Mouse (Mus musculus): ENCODE measurements at regions not wholly inside any gene's neighbourhood (a gene's known extent, or its start where the extent isn't known, plus 50 kb on each side); places are given as distances from the start of the nearest gene placed in this dataset.
"Not testable (repeated sequence)": the region's sequence is repeated elsewhere in the genome, so short reads cannot be mapped to it uniquely, and the experiment has no call there.

GRCm38 (mm10) chr12:3188734-3189275, 121.0 kb downstream of the Rab10 start:
- in situ Hi-C loops (cut with MboI, MseI) = not testable (repeated sequence)

- in situ Hi-C loops (cut with MboI, MseI) = no loop called here
Observed at GRCm38 (mm10) chr12:3188137-3188536, 121.6 kb downstream of the Rab10 start.

GRCm38 (mm10) chr12:3173325-3173724, 136.4 kb downstream of the Rab10 start:
- in situ Hi-C loops (cut with MboI, MseI) = no loop called here

GRCm38 (mm10) chr12:3169705-3170287, 140.0 kb downstream of the Rab10 start:
- in situ Hi-C loops (cut with MboI, MseI) = not testable (repeated sequence)

GRCm38 (mm10) chr12:3161666-3162065, 148.1 kb downstream of the Rab10 start:
- in situ Hi-C loops (cut with MboI, MseI) = not testable (repeated sequence)

GRCm38 (mm10) chr12:3158771-3159170, 151.0 kb downstream of the Rab10 start:
- in situ Hi-C loops (cut with MboI, MseI) = not testable (repeated sequence)

GRCm38 (mm10) chr12:3153705-3154104, 156.1 kb downstream of the Rab10 start:
- in situ Hi-C loops (cut with MboI, MseI) = not testable (repeated sequence)

- in situ Hi-C loops (cut with MboI, MseI) = not testable (repeated sequence)
Observed at GRCm38 (mm10) chr12:3132553-3132952, 177.2 kb downstream of the Rab10 start.

GRCm38 (mm10) chr12:3131149-3131751, 178.5 kb downstream of the Rab10 start:
- in situ Hi-C loops (cut with MboI, MseI) = not testable (repeated sequence)

- in situ Hi-C loops (cut with MboI, MseI) = not testable (repeated sequence)
Observed at GRCm38 (mm10) chr12:3127336-3127735, 182.4 kb downstream of the Rab10 start.

- in situ Hi-C loops (cut with MboI, MseI) = loop anchor here in 1 of 2 experiments (5.0 kb wide), 1 partner anchor 42 kb away; no protein-coding TSS in a partner anchor
Observed at GRCm38 (mm10) chr12:3124036-3124435, 185.7 kb downstream of the Rab10 start.

- in situ Hi-C loops (cut with MboI, MseI) = not testable (repeated sequence)
Observed at GRCm38 (mm10) chr12:3110589-3110988, 199.2 kb downstream of the Rab10 start.

GRCm38 (mm10) chr12:3109671-3110070, 200.1 kb downstream of the Rab10 start:
- in situ Hi-C loops (cut with MboI, MseI) = loop anchor here in 1 of 2 experiments (10.0 kb wide), 1 partner anchor 275 kb away; no protein-coding TSS in a partner anchor

- in situ Hi-C loops (cut with MboI, MseI) = loop anchor here (5.0 to 10.0 kb wide), 2 partner anchors 283 to 290 kb away; no protein-coding TSS in a partner anchor
Observed at GRCm38 (mm10) chr12:3101963-3102362, 207.8 kb downstream of the Rab10 start.

- in situ Hi-C loops (cut with MboI, MseI) = not testable (repeated sequence)
Observed at GRCm38 (mm10) chr12:3098175-3098574, 211.6 kb downstream of the Rab10 start.

GRCm38 (mm10) chr12:3094509-3094908, 215.3 kb downstream of the Rab10 start:
- in situ Hi-C loops (cut with MboI, MseI) = no loop called here

GRCm38 (mm10) chr12:3092974-3093373, 216.8 kb downstream of the Rab10 start:
- in situ Hi-C loops (cut with MboI, MseI) = not testable (repeated sequence)

GRCm38 (mm10) chr12:3049546-3049945, 260.2 kb downstream of the Rab10 start:
- in situ Hi-C loops (cut with MboI, MseI) = not testable (repeated sequence)

GRCm38 (mm10) chr12:3018446-3018845, 291.3 kb downstream of the Rab10 start:
- in situ Hi-C loops (cut with MboI, MseI) = not testable (repeated sequence)

GRCm38 (mm10) chr12:3016777-3017176, 293.0 kb downstream of the Rab10 start:
- in situ Hi-C loops (cut with MboI, MseI) = not testable (repeated sequence)

All from T-helper 17 cell (primary cell).